Mouse (Mus musculus) inflammation-experienced regulatory T-cells, adult 6 months (primary cell): ENCODE results near the gene Cdh23. TPM values are rescaled to one million over a fixed set of nuclear protein-coding genes. Genes with fewer than 3 reads are reported as not detected.
A peak's percentile ranks its signal among the peaks of the same experiment; 100 is the strongest.

Experiments used
- ATAC-seq: one replicate; pipeline ENCODE4 v1.8.0; 2017
- polyA plus RNA-seq, 3 experiments: library from polyadenylated mRNA; unstranded; fragments of 100-300 nt; shearing (Covaris generic); gene quantifications; one replicate each; pipeline ENCODE4 v1.2.1; 2017

The Cdh23 gene
- polyA plus RNA-seq, 3 experiments from 2014 or later: 5.0 to 7.1 (median 5.6) TPM

GRCm38 (mm10) chr10:60577125-60577919 lies 119.0 kb downstream of the Cdh23 start:
- no peak for ATAC-seq

GRCm38 (mm10) chr10:60574851-60575250 lies 121.4 kb downstream of the Cdh23 start:
- no peak for ATAC-seq

- ATAC-seq: no peak
Observed at GRCm38 (mm10) chr10:60571491-60571890, 124.8 kb downstream of the Cdh23 start.

- peak; percentile 73 for ATAC-seq
Observed at GRCm38 (mm10) chr10:60566369-60567037, 129.8 kb downstream of the Cdh23 start.

GRCm38 (mm10) chr10:60564136-60564535 lies 132.2 kb downstream of the Cdh23 start:
- no peak for ATAC-seq

GRCm38 (mm10) chr10:60562946-60563345 lies 133.3 kb downstream of the Cdh23 start:
- ATAC-seq: no peak

GRCm38 (mm10) chr10:60558491-60558927 lies 137.8 kb downstream of the Cdh23 start:
- no peak for ATAC-seq

GRCm38 (mm10) chr10:60552951-60553635 lies 143.2 kb downstream of the Cdh23 start:
- no peak for ATAC-seq

- ATAC-seq: no peak
Observed at GRCm38 (mm10) chr10:60539164-60539914, 157.0 kb downstream of the Cdh23 start.

- no peak for ATAC-seq
Observed at GRCm38 (mm10) chr10:60536098-60536811, 160.0 kb downstream of the Cdh23 start.

GRCm38 (mm10) chr10:60532502-60532901 lies 163.8 kb downstream of the Cdh23 start:
- ATAC-seq: no peak

GRCm38 (mm10) chr10:60531349-60531748 lies 164.9 kb downstream of the Cdh23 start:
- ATAC-seq: peak; percentile 56

- no peak for ATAC-seq
Observed at GRCm38 (mm10) chr10:60530633-60531032, 165.7 kb downstream of the Cdh23 start.

GRCm38 (mm10) chr10:60527949-60528348 lies 168.3 kb downstream of the Cdh23 start:
- no peak for ATAC-seq

- ATAC-seq: no peak
Observed at GRCm38 (mm10) chr10:60525081-60525480, 171.2 kb downstream of the Cdh23 start.

GRCm38 (mm10) chr10:60516286-60516685 lies 180.0 kb downstream of the Cdh23 start:
- no peak for ATAC-seq

- ATAC-seq: no peak
Observed at GRCm38 (mm10) chr10:60498538-60498937, 197.8 kb downstream of the Cdh23 start.

- ATAC-seq: no peak
Observed at GRCm38 (mm10) chr10:60495070-60495469, 201.2 kb downstream of the Cdh23 start.

- no peak for ATAC-seq
Observed at GRCm38 (mm10) chr10:60491538-60491937, 204.8 kb downstream of the Cdh23 start.

- ATAC-seq: no peak
Observed at GRCm38 (mm10) chr10:60481381-60481780, 214.9 kb downstream of the Cdh23 start.

GRCm38 (mm10) chr10:60474549-60474948 lies 221.7 kb downstream of the Cdh23 start:
- ATAC-seq: no peak

- no peak for ATAC-seq
Observed at GRCm38 (mm10) chr10:60473782-60474322, 222.4 kb downstream of the Cdh23 start.
